Mouse (Mus musculus): ENCODE measurements around the gene Adgre4. TPM values are rescaled to one million over a fixed set of nuclear protein-coding genes. Genes with fewer than 3 reads are reported as not detected.
"Not testable (repeated sequence)": the region's sequence is repeated elsewhere in the genome, so short reads cannot be mapped to it uniquely, and the experiment has no call there.

Gene Adgre4
- polyA plus RNA-seq, 1 experiment, result 0.48 TPM

GRCm38 (mm10) chr17:55878636-55879369 is 129.0 kb downstream of the Adgre4 start, which contains the start of gene Zfp119a:
Gene Zfp119a (minus strand): TSS chr17:55878930.
- peak within 1 kb of the TSS; percentile 89 for H3K27ac ChIP-seq (replicated peaks; ENCODE audit: low read depth, low read length)
- H3K4me1 ChIP-seq (ENCODE audit: control insufficient read depth, insufficient read depth, insufficient read length, low read length), result not testable (repeated sequence)
- H3K4me3 ChIP-seq (ENCODE audit: insufficient read depth, low read depth, low read length), result peak within 1 kb of the TSS; percentile 71

GRCm38 (mm10) chr17:55883631-55884030 is 133.8 kb downstream of the Adgre4 start:
- no peaks in the 10 kb centered on the region for H3K4me1 ChIP-seq (ENCODE audit: control insufficient read depth, insufficient read depth, insufficient read length, low read length)
- H3K4me3 ChIP-seq (ENCODE audit: insufficient read depth, low read depth, low read length), result no peak overlapping the region
- H3K27ac ChIP-seq (replicated peaks; ENCODE audit: low read depth, low read length), result no peak overlapping the region

GRCm38 (mm10) chr17:55884912-55885311 is 135.1 kb downstream of the Adgre4 start:
- Histone ChIP-seq H3K4me3 (ENCODE audit: insufficient read depth, low read depth, low read length) (no peak overlapping the region), H3K27ac (replicated peaks; ENCODE audit: low read depth, low read length) (no peak overlapping the region), H3K4me1 (ENCODE audit: control insufficient read depth, insufficient read depth, insufficient read length, low read length) (no peaks in the 10 kb centered on the region)

GRCm38 (mm10) chr17:55892406-55892955 is 142.7 kb downstream of the Adgre4 start:
- H3K4me3 ChIP-seq (ENCODE audit: insufficient read depth, low read depth, low read length), result peak overlapping the region; percentile 64
- H3K27ac ChIP-seq (replicated peaks; ENCODE audit: low read depth, low read length), result peak overlapping the region; percentile 52; the same call in 1 of the 2 replicates
- not testable (repeated sequence) for H3K4me1 ChIP-seq (ENCODE audit: control insufficient read depth, insufficient read depth, insufficient read length, low read length)

GRCm38 (mm10) chr17:55903087-55903486 is 153.3 kb downstream of the Adgre4 start:
- no peak overlapping the region for H3K27ac ChIP-seq (replicated peaks; ENCODE audit: low read depth, low read length)

More at GRCm38 (mm10) chr17:55903087-55903486, 153.3 kb downstream of the Adgre4 start:
- Histone ChIP-seq H3K4me3 (ENCODE audit: insufficient read depth, low read depth, low read length) (no peak overlapping the region), H3K4me1 (ENCODE audit: control insufficient read depth, insufficient read depth, insufficient read length, low read length) (no peaks in the 10 kb centered on the region)

Other genes starting within 250 kb of the Adgre4 start
- gene Vmn2r118, start 124.8 kb upstream of the Adgre4 start, polyA plus RNA-seq (2012; ENCODE audit: insufficient read depth, insufficient read length, missing spikeins), result not detected in 2 replicates
- 1.9 and 2.6 TPM in 2 replicates for gene Pot1b, start 37.4 kb upstream of the Adgre4 start, polyA plus RNA-seq (2012; ENCODE audit: insufficient read depth, insufficient read length, missing spikeins)
- 1.5 and 1.7 TPM in 2 replicates for gene Zfp119a, start 128.9 kb downstream of the Adgre4 start, polyA plus RNA-seq (2012; ENCODE audit: insufficient read depth, insufficient read length, missing spikeins)
- 4.2 and 6.4 TPM in 2 replicates for gene Zfp959, start 142.1 kb downstream of the Adgre4 start, polyA plus RNA-seq (2012; ENCODE audit: insufficient read depth, insufficient read length, missing spikeins)
- gene Zfp119b, start 199.5 kb downstream of the Adgre4 start, polyA plus RNA-seq (2012; ENCODE audit: insufficient read depth, insufficient read length, missing spikeins), result 1.3 and 3.3 TPM in 2 replicates
- gene Ebi3, start 202.7 kb downstream of the Adgre4 start, polyA plus RNA-seq (2012; ENCODE audit: insufficient read depth, insufficient read length, missing spikeins), result 0.91 and 2.3 TPM in 2 replicates
- gene Yju2, start 209.1 kb downstream of the Adgre4 start, polyA plus RNA-seq (2012; ENCODE audit: insufficient read depth, insufficient read length, missing spikeins), result 4.6 and 6.0 TPM in 2 replicates
- gene Shd, start 220.5 kb downstream of the Adgre4 start, polyA plus RNA-seq (2012; ENCODE audit: insufficient read depth, insufficient read length, missing spikeins), result not detected in 2 replicates
- gene Fsd1, start 236.5 kb downstream of the Adgre4 start, polyA plus RNA-seq (2012; ENCODE audit: insufficient read depth, insufficient read length, missing spikeins), result 0.59 TPM in 1 of 2 replicates, not detected in the other